Mouse (Mus musculus) hindbrain, embryonic 16.5 days (tissue): ENCODE results near the gene Nek8. TPM values are rescaled to one million over a fixed set of nuclear protein-coding genes. Genes with fewer than 3 reads are reported as not detected.

Experiments
- ATAC-seq: fragments of 200-750 bp; cut with Nextera tagmentation; 2 replicates; pipeline ENCODE4 v1.8.0; 2017; ENCODE audit warnings: moderate TSS enrichment, moderate library complexity
- H3K27ac ChIP-seq: fragments of 300-500 bp; sonication (generic); 2 replicates; pipeline ENCODE4 v1.5.1; 2014; ENCODE audit warnings: low read depth, mild to moderate bottlenecking, control low read depth, low read length, moderate library complexity
- H3K27me3 ChIP-seq: fragments of 300-500 bp; sonication (generic); replicated peaks from 2 replicates; pipeline ENCODE4 v1.6.1; 2014; ENCODE audit warnings: low read length; ENCODE audit not compliant: control insufficient read depth, insufficient read depth
- H3K36me3 ChIP-seq: fragments of 300-500 bp; sonication (generic); 2 replicates; pipeline ENCODE4 v1.6.1; 2014; ENCODE audit warnings: mild to moderate bottlenecking, low read length, moderate library complexity, mixed read lengths; ENCODE audit not compliant: control insufficient read depth, insufficient read depth
- H3K4me1 ChIP-seq: fragments of 300-500 bp; sonication (generic); 2 replicates; pipeline ENCODE4 v1.6.1; 2014; ENCODE audit warnings: low read depth, low read length; ENCODE audit not compliant: control insufficient read depth, insufficient read depth
- H3K4me2 ChIP-seq: fragments of 300-500 bp; sonication (generic); 2 replicates; pipeline ENCODE4 v1.6.1; 2014; ENCODE audit warnings: mild to moderate bottlenecking, low read length, control low read depth, moderate library complexity
- H3K4me3 ChIP-seq: fragments of 300-500 bp; sonication (generic); 2 replicates; pipeline ENCODE4 v1.5.1; 2014; ENCODE audit warnings: mild to moderate bottlenecking, low read length, control low read depth, moderate library complexity
- H3K9ac ChIP-seq: fragments of 300-500 bp; sonication (generic); 2 replicates; pipeline ENCODE4 v1.6.1; 2014; ENCODE audit warnings: low read depth, mild to moderate bottlenecking, control low read depth, low read length, moderate library complexity
- H3K9me3 ChIP-seq: fragments of 300-500 bp; sonication (generic); 2 replicates; pipeline ENCODE4 v1.6.1; 2014; ENCODE audit warnings: mild to moderate bottlenecking, low read length, moderate library complexity; ENCODE audit not compliant: control insufficient read depth
- WGBS: fragments of 180-500 bp; shearing (Covaris S2); extraction: QIAGEN DNeasy Blood & Tissue Kit; methylation state at CpG from one replicate; pipeline ENCODE4 v1.1.7; 2014; 5-methylcytosine and 5-hydroxymethylcytosine counted together
- polyA plus RNA-seq: library from polyadenylated mRNA; unstranded; fragments of >200 nt; fragmentation: Nextera tagmentation; extraction: Ambion mirVana; gene quantifications from 2 replicates; pipeline ENCODE4 v1.2.1, GENCODE M21; 2015

Nek8 gene
- polyA plus RNA-seq, 1 experiment from 2014 or later = 7.1 TPM

DNA sequence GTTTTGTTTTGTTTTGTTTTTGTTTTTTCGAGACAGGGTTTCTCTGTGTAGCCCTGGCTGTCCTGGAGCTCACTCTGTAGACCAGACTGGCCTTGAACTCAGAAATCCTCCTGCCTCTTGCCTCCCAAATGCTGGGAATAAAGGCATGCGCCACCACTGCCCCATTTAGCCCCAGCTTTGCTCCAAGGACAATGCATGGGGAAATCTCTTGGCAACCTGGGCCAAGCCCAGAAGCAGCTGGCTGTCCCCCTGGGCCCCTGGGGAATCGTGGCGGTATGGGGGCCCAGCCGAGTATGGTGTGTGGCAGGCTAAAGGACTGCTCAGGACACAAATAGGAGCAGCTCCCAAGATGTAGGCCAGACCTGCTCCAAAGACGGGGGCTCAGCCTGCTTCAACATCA is 27.8 kb upstream of the Nek8 start:
- no peak overlapping the region for H3K4me2 ChIP-seq
- no peak overlapping the region for H3K27ac ChIP-seq
- ATAC-seq = no peak
- H3K27me3 ChIP-seq = no peaks in the 10 kb centered on the region
- WGBS = 52% methylated on average over 6 of the region's 6 CpGs
- H3K9ac ChIP-seq = no peak overlapping the region
- H3K4me3 ChIP-seq = no peak overlapping the region
- H3K4me1 ChIP-seq = no peaks in the 10 kb centered on the region
- no peaks in the 10 kb centered on the region for H3K9me3 ChIP-seq
- H3K36me3 ChIP-seq = peaks cover 28% of the 10 kb centered on the region

DNA sequence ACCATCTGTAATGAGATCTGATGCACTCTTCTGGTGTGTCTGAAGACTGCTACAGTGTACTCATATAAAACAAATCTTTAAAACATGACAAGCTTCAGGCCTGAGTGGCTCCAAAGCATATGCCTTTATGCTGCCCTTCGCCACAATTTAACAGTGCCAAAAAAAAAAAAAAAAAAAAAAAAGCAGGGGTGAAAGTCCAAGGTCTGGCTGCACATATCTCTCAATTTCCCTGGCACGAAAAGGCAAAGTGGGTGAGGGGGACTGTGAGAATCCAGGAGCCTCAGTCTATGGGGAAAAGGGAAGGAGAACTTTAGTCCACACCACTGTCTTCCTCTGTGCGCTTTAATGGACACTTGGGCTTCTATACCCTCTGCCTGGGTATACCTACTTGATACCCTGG is 25.9 kb upstream of the Nek8 start:
- Histone ChIP-seq H3K27me3 (no peaks in the 10 kb centered on the region), H3K4me2 (no peak overlapping the region), H3K4me1 (no peaks in the 10 kb centered on the region), H3K9ac (no peak overlapping the region), H3K4me3 (no peak overlapping the region), H3K9me3 (no peaks in the 10 kb centered on the region), H3K36me3 (peaks cover 9% of the 10 kb centered on the region), H3K27ac (no peak overlapping the region)
- no peak for ATAC-seq
- 92% methylated on average over 3 of the region's 3 CpGs for WGBS

DNA sequence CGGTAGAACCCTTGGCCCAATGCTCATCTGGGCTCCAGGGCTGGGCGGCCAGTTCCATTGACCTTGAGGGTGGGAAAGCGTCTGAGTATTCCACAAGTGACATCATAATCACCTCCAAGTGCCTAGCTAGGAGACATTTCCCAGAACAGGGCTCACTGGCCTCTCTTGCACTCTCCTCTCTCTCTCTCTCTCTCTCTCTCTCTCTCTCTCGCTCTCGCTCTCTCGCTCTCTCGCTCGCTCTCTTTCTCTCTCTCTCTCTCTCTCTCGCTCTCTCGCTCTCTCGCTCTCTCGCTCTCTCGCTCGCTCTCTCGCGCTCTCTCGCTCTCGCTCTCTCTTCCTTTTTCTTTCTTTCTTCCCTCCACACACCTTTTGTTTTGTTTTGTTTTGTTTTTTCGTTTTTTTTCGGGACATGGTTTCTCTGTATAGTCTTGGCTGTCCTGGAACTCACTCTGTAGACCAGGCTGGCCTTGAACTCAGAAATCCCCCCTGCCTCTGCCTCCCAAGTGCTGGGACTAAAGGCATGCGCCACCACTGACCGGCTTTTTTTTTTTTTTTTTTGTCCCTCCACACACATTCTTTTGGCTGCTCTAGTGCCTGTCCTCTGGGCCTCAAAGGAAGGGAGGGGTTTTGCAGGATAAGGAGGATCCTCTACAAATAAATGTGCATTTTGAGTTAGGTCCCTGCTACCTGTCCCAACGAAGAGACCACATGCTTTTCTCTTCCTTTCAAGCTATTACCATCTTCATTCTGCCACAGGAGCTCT is 18.8 kb upstream of the Nek8 start:
- no peak for ATAC-seq
- WGBS = 59% methylated on average over 23 of the region's 23 CpGs
- Histone ChIP-seq H3K27ac (no peak overlapping the region), H3K9me3 (no peaks in the 10 kb centered on the region), H3K36me3 (peaks cover 9% of the 10 kb centered on the region; the same call in 1 of the 2 replicates), H3K4me1 (peaks cover 4% of the 10 kb centered on the region), H3K27me3 (no peaks in the 10 kb centered on the region), H3K4me2 (peak overlapping the region; percentile 58), H3K9ac (peak overlapping the region; percentile 50; the same call in 1 of the 2 replicates), H3K4me3 (peak overlapping the region; percentile 38)

DNA sequence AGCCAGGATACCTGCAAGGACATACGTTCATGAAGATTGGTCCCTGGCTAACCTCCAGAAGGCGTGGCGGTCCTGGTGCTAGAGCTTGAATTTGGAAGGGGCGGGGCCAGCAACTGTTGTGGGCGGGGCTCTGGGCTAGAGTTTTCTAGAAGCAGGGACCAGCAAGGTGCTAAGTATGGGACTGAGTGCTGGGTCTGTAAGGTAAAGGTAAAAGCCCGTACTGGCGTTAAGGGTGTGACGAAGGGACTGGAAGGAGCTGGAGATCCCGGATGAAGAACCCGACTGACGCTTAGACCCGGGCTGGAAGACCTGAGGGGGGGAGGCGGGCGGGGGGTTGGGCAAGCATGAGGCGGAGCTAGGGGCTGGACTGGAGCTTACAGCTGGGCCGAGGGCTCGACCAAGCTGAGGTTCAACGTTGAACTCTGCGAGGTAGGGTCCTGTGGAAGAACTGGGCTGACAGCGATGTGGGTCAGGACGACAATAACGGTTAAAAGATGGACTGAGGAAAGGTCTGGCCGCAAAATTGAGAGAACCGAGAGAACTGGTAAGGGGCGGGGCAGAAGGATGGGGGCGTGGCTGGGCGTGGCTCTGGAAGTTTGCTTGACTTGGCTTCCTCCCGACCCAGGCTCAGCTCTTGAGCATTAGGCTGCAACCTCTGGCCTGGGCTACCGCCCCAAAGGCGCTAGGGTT is 18.1 kb upstream of the Nek8 start:
- Histone ChIP-seq H3K27me3 (no peaks in the 10 kb centered on the region), H3K4me2 (peak overlapping the region; percentile 58), H3K27ac (no peak overlapping the region), H3K9ac (peak overlapping the region; percentile 50), H3K36me3 (peaks cover 9% of the 10 kb centered on the region; the same call in 1 of the 2 replicates), H3K4me1 (peaks cover 11% of the 10 kb centered on the region), H3K9me3 (no peaks in the 10 kb centered on the region), H3K4me3 (peak overlapping the region; percentile 38)
- 3% methylated on average over 27 of the region's 30 CpGs for WGBS
- ATAC-seq = peak; percentile 68

DNA sequence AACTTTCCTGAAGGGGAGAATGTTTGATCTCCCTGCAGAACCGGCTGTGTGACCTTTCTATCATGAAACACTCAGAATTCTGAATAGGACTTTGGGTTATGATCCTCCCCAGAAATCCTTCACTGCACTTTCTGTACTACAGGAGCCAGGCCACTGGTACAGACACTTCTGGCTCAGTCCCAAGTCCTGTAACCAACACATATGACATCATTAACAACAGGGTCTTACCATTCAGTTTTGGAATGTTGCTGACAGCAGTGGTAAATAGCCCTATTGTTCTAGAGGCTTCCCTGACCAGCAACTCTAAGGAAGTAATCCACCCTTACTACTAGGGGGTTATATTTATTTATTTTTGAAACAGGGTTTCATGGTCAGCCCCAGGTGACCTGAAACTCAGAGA is 16.6 kb upstream of the Nek8 start, which contains the start of gene Proca1:
Gene Proca1, plus strand, starts transcription at position 280 of the 400 bp plus-strand sequence.
- 85% methylated on average over 1 of the region's 1 CpGs for WGBS
- no peak within 1 kb of the TSS for H3K4me3 ChIP-seq

DNA sequence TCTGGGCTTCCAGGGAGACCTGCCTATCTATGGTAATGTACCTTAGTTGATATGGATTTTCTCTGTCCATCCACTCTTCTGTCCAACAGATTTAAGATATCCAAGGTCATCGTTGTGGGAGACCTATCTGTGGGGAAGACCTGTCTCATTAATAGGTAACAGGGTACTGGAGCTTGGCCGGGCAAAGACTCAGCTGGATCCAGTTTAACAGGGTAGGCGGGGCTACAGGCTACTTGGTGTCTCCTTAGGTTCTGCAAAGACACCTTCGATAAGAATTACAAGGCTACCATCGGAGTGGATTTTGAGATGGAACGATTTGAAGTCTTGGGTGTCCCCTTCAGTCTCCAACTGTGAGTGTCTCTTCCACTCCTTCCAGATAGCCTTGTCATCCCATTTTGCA is 13.6 kb upstream of the Nek8 start:
- H3K27me3 ChIP-seq = no peaks in the 10 kb centered on the region
- H3K4me2 ChIP-seq = peak overlapping the region; percentile 70
- WGBS = 67% methylated on average over 6 of the region's 6 CpGs
- peaks cover 9% of the 10 kb centered on the region; the same call in 1 of the 2 replicates for H3K36me3 ChIP-seq
- H3K4me1 ChIP-seq = peaks cover 12% of the 10 kb centered on the region
- no peak overlapping the region; the same call in 1 of the 2 replicates for H3K9ac ChIP-seq
- H3K27ac ChIP-seq = peak overlapping the region; percentile 89
- no peak for ATAC-seq
- no peaks in the 10 kb centered on the region for H3K9me3 ChIP-seq
- H3K4me3 ChIP-seq = peak overlapping the region; percentile 78; the same call in 1 of the 2 replicates

More for the DNA sequence above, 16.6 kb upstream of the Nek8 start, which contains the start of gene Proca1:
- H3K4me1 ChIP-seq = peaks cover 12% of the 10 kb centered on the region
- no peaks in the 10 kb centered on the region for H3K27me3 ChIP-seq
- no peak within 1 kb of the TSS for H3K27ac ChIP-seq
- H3K4me2 ChIP-seq = peak within 1 kb of the TSS; percentile 58; the same call in 1 of the 2 replicates
- H3K9me3 ChIP-seq = no peaks in the 10 kb centered on the region
- H3K9ac ChIP-seq = no peak within 1 kb of the TSS
- H3K36me3 ChIP-seq = peaks cover 9% of the 10 kb centered on the region; the same call in 1 of the 2 replicates
- no peak for ATAC-seq

DNA sequence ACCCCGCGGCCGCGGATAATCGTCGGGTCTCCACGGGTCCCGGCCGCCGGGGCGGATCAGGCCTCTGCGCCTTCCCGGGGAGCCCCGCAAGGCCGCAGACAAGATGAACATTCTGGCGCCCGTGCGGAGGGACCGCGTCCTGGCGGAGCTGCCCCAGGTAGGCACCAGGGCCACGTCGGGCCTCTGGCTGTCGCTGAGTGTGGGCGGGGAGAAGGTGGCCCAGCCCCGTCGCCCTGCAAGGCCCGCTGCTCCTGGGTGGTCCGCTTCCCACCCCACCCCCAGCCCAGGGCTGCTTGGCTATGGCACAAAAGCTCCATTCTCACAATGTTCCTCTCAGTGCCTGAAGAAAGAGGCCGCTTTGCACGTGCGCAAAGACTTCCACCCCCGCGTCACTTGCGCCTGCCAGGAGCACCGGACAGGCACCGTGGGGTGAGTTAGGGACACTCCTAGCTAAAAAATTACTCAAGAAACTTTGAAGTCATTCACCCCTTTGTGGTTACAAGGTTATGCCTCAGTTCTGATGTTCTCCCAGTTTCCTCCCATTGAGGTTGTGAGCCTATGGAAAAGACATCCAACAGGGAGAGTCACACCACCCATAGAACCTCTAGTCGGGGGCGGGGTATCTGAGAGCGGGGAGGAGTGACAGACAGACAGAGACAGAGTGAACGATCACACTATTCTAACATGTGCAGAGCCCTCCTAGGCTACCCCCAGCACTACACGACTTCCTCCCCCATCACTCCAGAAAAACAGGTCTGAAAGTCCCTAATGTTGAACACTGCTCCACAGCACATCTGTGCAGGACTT is 13.0 kb upstream of the Nek8 start:
- Histone ChIP-seq H3K4me2 (peak overlapping the region; percentile 70), H3K9me3 (no peaks in the 10 kb centered on the region), H3K36me3 (peaks cover 9% of the 10 kb centered on the region; the same call in 1 of the 2 replicates), H3K9ac (peak overlapping the region; percentile 93), H3K4me3 (peak overlapping the region; percentile 78), H3K27ac (peak overlapping the region; percentile 89), H3K4me1 (peaks cover 9% of the 10 kb centered on the region), H3K27me3 (no peaks in the 10 kb centered on the region)
- peak; percentile 82 for ATAC-seq
- under 1% methylated on average over 37 of the region's 42 CpGs for WGBS

DNA sequence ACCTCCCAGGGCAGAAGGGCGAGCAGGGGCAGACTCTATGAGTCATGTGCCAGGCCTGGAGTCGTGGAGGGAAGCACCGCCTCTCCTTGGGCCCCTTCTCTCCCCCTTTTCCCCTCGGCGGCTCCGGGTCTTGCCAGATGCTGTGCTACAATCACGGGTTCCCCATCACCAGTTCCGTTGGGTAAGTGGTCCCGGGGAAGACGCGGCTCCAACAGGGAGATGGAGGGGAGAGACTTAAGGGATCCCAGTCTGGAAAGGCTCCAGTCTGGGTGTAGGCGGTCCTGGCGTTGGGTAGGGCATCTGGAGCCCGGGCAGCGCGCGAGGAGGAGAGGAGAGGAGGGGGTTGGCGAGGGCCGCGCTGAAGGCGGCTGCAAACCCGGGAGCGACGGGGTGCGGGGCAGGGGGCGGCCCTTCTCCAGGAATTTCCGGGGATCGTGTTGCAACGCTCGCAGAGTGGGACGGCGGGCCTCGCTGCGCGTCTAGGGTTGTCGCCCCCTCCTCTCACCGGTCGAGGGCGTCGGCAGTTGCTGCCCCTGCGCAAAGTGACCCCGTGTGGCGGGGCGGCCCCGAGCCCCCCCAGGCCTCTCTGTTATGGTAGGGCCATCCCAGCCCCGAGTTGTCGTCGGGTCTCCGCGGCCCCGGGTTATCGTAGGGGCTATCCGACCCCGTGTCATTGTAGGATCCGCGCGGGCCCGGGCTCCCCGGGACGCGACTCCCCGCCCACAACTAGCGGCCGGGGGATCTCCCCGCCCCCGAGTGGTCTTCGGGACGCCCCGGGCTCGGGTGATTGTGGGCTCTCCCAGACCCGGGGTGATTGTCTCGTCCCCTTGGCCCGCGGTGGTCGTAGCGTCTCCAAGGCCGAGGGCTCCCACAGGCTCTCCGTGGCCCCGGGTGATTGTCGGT is 12.1 kb upstream of the Nek8 start, which contains the start of gene Rab34:
Gene Rab34, plus strand, starts transcription at position 100 of the 903 bp plus-strand sequence.
- peak within 1 kb of the TSS; percentile 93 for H3K9ac ChIP-seq
- peaks cover 9% of the 10 kb centered on the region; the same call in 1 of the 2 replicates for H3K36me3 ChIP-seq
- H3K4me1 ChIP-seq = peaks cover 13% of the 10 kb centered on the region
- peak within 1 kb of the TSS; percentile 89 for H3K27ac ChIP-seq
- no peaks in the 10 kb centered on the region for H3K27me3 ChIP-seq
- no peaks in the 10 kb centered on the region for H3K9me3 ChIP-seq
- H3K4me2 ChIP-seq = peak within 1 kb of the TSS; percentile 70
- under 1% methylated on average over 74 of the region's 80 CpGs for WGBS
- peak within 1 kb of the TSS; percentile 78 for H3K4me3 ChIP-seq
- ATAC-seq = peak; percentile 80
